Mouse (Mus musculus): Measurements from ENCODE around the gene Fbxo21.

Fbxo21 gene

DNA sequence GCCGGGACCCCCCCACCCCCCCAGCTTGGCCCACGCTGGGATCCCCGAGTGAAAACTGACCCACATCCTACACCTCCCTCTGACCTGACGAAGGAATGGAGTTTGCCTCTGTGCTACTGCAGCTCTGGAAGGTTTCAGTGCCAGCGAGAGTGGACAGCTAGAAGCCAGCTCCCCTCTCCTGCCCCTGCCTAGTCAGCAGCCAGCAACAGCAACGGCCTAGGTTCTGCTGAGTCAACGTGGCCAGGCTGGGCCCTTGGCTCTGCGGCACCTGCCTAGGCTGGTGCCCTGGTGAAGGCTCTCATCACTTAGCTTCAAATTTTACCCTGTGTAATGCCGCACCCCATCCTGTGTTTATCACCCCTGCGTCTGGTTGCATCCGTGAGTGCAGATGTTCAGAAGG, 43.4 kb downstream of the Fbxo21 start:
- no peak for DNase-seq (ENCODE audit: low read depth in 2 of 2, low spot score in 2 of 2)

DNA sequence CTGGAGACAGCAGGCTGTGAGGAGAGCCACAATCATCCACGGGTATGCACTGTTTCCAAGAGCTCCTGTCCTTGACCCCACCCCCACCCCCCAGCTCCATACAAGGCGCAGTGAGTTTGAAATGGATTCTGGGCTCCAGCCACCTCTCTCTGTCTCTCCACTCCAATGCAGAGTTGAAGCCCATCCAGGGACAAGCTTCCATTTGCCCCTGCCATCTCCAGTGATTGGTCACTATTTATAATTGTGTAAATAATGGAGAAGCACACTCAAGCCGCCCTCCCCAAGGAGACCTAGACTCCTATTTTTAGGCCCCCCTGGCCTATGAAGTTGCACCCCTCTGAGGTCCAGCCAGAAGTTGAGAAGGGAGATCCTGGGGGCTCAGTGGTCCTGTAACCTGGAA, 46.5 kb downstream of the Fbxo21 start:
- DNase-seq (ENCODE audit: low read depth in 2 of 2, low spot score in 2 of 2) = no peak

DNA sequence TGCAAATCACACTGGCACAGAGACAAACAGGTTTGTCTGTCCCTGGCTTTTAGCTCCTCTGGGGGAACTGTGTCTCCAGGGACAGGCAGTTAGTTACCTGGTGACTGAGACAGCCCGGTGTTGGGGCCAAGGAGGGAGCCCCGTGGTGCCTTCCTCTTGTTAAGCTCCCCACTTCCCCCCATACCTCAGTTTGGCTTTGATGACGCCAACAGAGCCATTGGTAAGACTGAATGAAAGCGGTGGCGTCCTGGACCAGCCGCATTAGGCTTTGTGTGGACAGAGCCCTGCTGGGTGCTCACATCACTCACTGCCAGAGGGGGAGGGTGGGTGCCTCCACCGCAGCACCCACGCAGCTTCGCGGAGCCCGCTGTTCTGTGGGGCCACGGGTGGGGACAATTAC, 49.4 kb downstream of the Fbxo21 start:
- DNase-seq (ENCODE audit: low read depth in 2 of 2, low spot score in 2 of 2) = no peak

DNA sequence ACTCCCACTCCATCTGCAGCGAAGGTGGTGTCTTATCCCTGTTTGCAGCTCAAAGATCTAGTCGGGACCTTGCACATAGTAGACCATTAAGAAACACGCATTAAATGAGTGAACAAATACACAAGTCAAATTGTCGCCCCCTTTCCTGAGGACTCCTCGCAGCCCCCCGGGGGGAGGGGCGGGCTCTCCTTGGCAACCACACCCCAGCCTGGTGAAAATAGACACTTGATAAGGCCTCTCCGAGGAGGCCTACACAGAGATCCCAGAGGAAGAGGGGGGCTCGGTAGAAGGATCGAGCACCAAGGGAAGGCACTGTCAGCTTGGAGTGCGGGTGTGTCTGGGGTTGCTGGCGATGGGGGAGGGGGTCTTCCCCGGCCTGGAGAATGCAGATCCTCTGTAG, 49.8 kb downstream of the Fbxo21 start:
- no peak for DNase-seq (ENCODE audit: low read depth in 2 of 2, low spot score in 2 of 2)

DNA sequence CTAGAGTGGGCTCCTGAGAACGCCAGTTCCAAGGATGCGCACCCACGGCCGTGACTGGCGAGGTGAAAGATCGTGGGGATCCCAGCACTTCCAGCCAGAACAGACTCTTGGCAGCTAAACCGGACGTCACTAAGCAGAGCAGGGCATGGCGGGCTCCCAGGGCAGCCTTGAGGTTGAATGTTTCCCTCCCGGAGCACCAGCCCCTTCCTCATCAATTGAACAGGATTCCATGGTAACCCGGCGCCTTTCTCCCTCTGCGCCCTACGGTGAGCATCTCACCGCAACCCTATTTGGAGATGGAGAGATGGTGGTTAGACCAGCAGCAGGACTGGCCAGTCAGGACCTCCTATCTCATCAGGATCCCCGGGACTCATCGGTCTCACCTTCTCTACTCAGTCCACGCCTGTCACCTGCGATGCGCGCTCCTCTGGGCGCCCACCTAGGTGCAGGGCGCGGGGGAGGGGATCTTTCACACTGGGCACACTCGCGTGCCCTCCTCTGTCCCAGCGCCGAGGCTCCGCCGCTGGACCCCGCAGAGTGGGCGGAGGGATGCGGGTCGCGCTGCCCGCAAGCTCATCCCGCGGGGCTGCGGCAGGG, 50.7 kb downstream of the Fbxo21 start:
- DNase-seq (ENCODE audit: low read depth in 2 of 2, low spot score in 2 of 2) = no peak

DNA sequence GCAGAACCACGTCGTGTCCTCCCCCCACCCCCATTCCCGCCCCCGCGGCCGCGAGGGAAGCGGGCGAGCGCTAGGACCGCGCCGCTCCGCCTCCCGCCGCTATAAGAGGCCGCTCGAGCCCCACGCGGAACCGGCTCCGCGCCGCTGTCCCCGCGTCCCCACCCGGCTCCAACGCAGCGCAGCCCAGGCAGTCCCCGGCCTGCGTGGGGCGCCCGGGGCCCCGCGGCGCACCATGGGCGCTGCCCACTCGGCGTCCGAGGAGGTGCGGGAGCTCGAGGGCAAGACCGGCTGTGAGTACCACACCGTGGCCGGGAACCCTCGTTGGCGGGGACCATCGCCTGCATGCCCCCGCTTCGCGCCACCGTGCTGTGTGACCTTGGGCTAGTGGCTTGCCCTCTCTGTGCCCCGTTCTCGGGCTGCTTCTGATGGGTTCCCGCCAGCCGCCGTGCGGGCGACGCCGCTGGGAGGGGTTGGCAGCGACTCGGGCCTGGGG, 51.2 kb downstream of the Fbxo21 start, which contains the start of gene Tesc:
Gene Tesc (plus strand): TSS at position 46 of the 493 bp plus-strand sequence.
- DNase-seq (ENCODE audit: low read depth in 2 of 2, low spot score in 2 of 2) = peak in 1 of 2 experiments; percentile 20

DNA sequence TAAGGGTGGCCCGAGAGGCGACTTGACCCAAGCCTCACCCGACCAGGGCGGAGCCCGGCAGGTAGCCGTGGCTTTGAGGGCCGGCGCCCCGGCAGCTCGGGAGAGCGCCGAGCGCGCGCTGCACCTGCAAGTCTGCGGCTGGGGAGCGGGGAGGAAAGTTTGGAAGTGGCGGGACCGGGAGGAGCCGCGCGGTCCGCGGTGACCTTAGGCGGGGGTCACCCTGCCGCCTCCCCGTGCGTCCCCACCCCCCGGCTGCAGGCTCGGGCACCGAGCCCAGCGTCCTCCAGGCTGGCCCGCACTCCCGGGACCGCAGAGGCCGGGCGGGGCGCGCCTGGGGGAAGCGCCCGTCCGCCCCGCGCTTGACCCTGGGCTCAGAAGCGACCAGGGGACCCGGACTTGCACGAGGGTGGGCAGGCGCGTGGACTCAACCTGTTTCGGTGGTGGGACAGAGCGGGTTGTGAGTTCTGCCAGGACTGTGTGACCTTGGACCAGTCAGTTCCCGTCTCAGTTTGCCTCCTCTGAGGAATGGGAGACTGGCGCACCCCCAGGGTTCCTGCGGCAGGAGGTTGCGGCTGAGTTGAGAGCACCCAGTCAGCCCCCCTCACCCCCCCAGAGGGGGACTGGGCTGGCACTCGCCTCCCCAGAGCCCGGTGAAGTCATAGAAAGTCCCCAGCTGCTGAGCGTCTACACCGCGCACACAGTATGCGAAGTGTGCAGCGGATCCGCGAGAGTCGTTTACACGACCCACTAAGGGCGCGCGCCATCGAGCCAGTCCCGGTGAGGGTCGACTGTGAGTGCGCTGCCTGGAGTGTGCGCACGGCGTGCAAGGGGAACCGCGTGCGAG, 51.9 kb downstream of the Fbxo21 start:
- DNase-seq (ENCODE audit: low read depth in 2 of 2, low spot score in 2 of 2) = peak in 1 of 2 experiments; percentile 27

DNA sequence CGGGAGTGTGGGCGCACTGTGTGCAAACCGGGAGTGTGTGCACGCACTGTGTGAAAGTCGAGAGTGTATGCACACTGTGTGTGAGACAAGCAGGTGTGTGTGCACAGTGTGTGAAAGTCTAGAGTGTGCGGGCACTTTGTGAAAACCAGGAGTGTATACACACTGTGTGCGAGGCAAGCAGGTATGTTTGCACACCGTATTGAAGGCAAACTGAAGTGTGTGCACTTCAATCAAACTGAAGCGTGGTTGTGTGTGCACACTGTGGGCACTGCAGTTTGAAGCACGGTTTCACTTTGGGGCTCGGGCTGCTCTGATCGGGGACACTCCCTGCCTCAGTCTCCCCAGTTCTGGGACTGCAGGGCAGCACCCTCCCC, 52.5 kb downstream of the Fbxo21 start:
- no peak for DNase-seq (ENCODE audit: low read depth in 2 of 2, low spot score in 2 of 2)

DNA sequence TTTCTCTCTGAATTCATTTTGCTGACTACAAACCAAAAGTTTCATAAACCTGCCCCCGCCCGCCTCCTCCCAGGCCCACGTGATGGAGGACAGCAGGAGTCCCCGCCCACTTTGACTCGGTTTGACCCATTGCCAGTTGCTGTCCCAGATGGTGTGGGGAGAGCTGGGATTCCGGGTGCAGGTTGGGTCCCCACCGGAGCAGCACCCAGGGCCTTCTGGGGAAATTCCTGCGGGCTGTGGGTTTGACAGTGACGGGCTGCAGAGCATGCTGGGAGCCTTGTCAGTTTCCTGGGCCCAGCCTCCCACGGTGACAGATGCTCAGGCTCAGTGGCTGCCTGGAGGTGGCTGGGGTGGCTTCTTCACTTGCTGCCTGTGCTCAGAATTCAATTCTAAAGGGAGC, 52.9 kb downstream of the Fbxo21 start:
- peak; percentile 58 to 72 for DNase-seq (ENCODE audit: low read depth in 2 of 2, low spot score in 2 of 2)

DNA sequence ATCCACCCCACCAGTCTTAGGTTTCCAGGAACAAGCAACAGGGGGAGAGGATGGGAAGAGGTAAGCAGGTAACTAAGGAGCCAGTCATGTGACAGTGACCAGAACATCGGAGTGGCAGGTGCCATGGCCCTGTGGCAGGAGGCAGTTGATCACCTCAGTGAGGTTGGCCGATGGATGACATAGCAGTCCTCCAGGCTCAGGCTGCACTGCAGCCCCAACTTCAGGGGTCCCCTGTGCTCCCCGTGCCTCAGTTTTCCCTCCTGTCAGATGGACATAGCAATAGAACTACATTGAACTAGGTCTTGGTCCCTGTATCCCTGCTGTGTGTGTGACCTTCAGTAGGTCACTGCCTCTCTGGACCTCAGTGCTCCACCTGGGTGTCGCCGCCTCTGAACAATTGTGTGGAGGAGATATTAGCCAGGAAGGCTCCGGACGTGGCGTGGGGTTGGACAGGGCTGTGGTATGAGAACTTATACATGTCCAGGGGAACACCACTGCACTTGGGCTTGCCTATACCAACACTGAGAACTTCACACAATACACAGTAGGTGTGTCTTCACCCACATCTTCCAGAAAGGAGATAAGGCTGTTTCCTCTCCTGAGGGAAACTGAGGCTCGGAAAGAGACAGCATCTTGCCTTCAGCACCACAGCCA, 53.6 kb downstream of the Fbxo21 start:
- no peak for DNase-seq (ENCODE audit: low read depth in 2 of 2, low spot score in 2 of 2)

DNA sequence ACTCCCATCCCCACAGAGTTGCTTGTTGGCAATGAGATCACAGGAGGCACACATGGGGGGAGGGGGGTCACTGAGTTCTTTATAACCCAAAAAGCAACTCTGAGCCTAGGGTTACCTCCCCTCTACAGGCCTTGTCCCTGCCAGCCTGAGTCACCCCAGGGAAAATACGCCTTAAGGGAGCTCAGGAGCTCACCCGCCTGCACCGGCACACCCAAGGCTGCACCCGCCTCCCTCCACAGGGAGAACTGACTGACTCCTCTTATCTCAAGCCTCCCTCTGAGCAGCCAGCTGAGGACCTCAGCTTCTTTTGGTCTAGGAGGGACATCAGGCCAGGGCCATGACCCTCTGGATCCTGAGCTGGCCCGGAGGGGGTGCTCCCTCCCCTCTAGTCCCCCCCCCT, 54.5 kb downstream of the Fbxo21 start:
- no peak for DNase-seq (ENCODE audit: low read depth in 2 of 2, low spot score in 2 of 2)

DNA sequence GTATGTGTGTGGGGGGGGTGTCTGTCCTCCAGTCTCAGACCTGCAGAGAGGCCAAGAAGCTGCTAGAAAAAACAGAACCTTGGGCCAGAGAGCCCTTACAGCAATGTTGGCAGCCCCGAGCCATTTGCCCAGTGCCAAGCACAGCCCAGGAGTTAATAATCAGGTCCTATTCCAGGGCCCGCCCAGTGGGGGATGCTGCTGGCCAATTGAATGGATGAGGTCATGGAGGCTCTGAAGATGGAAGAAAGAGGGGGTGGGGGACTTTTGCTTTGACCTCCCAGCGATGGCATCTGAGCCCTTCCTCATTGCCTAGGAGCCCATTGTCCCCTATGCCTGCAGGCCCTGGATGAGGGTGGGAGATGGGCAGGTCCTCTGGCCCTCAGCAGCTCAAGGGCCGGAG, 55.0 kb downstream of the Fbxo21 start:
- no peak for DNase-seq (ENCODE audit: low read depth in 2 of 2, low spot score in 2 of 2)

DNA sequence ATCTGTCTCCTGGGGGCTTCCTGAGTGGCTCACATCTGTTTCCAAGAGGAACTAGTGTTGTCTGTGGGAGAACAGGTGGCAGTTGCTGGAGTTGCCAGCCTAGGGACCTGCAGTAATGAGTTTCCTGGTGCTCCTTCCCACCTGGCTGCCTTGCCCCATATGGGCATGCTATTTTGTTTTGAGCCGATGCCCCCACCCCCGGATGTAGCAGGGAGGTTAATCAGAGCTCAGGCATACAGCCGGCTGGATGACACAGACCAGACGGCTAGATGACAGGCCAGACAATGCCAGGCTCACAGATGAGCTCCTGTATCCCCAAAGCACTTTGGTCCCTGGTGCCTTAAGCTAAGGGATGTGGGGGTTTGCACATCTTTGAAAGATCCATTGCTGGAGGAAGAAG, 56.8 kb downstream of the Fbxo21 start:
- no peak for DNase-seq (ENCODE audit: low read depth in 2 of 2, low spot score in 2 of 2)

DNA sequence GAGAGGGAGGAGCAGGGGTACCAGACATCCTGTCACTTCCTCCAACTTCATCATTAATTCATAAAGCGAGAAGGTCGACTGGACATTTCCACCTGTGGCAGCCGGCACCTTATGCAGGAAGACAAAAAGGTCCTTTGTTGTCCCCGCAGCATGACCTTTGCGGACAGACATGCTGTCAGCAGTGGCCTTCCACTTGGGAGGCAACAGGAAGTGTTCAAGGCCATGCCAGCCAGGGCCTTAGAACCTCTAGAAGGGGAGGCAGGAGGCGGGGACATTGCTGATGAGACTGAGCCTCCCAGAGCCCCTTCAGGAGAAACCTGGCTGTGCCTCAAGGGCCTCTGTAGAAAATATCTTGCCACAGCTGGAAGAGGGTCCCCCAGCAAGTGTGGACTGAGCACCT, 57.2 kb downstream of the Fbxo21 start:
- no peak for DNase-seq (ENCODE audit: low read depth in 2 of 2, low spot score in 2 of 2)

DNA sequence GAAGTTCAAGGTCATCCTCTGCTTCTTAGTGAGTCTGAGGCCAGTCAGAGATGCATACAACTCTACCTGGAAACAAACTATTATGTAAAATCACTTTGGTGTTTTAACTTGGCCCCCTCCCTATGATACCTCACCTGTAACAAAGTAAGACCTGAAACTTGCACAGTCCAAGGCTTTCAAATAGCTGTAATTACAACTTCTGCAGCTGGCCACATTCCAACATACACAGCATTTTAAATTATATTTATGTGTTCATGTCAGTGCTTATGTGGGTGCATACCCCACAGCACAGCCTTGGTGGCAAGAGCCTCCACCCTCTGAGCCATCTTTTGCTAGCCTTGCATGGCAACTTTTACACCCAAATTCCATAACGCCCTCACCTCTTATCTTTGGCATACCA, 58.1 kb downstream of the Fbxo21 start:
- no peak for DNase-seq (ENCODE audit: low read depth in 2 of 2, low spot score in 2 of 2)

DNA sequence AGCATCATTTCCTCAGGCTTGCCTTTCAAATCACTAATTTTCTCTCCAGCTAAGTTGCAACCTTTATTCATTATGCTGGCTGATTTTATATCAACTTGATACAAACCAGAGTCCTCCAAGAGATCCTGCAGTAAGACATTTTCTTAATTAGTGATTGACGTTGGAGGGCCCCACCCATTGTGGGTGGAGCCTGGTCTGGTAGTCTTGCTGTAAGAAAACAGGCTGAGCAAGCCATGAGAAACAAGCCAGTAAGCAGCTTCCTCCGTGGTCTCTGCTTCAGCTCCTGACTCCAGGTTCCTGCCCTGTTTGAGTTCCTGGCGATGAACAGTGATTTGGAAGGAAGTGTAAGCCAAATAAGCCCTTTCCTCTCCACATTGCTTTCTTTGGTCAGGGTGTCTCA, 59.3 kb downstream of the Fbxo21 start:
- DNase-seq (ENCODE audit: low read depth in 2 of 2, low spot score in 2 of 2) = no peak

DNA sequence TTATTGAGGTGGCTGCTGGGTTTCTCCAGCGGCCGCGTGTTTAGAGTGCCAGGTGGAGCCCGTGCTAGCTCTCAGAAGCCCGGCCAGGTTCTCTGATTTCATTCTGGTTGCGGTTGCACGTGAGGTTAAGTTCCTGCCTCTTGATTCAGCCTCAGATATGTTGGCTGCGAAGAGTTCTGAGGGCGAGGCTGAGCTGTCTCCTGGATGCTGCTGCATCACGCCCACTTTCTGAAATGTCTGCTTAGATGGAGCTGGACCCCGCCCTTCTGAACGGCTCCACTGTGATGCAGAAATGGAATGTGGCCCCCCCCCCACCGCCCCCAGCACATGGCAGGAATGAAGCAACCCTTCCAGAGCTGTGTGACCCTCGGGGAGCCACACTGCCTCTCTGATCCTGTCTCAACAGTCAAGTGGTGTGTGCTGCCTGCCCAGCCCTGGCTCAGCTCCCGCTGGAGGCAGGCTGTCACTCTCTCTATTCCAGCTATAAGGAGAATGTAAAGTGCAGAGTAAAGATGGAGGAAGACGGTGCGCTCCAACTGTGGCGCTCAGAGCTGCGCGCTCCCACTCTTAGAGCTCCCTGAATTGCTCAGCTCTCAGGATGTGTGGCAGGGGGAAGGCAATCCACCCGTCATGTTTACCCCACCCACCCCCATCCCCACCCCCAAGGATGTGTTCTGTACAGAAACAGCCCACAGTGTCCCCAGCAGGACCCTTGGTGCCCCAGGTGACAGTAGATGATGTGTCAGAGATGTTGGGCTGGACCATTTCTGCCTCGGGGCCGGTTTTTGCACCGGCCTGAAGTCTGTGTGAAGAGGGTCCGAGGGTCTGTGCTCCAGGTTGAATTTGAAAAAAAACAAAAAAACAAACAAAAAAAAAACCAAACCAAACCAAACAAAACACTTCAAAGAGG, 60.6 kb downstream of the Fbxo21 start:
- DNase-seq (ENCODE audit: low read depth in 2 of 2, low spot score in 2 of 2) = peak; percentile 47 to 58

DNA sequence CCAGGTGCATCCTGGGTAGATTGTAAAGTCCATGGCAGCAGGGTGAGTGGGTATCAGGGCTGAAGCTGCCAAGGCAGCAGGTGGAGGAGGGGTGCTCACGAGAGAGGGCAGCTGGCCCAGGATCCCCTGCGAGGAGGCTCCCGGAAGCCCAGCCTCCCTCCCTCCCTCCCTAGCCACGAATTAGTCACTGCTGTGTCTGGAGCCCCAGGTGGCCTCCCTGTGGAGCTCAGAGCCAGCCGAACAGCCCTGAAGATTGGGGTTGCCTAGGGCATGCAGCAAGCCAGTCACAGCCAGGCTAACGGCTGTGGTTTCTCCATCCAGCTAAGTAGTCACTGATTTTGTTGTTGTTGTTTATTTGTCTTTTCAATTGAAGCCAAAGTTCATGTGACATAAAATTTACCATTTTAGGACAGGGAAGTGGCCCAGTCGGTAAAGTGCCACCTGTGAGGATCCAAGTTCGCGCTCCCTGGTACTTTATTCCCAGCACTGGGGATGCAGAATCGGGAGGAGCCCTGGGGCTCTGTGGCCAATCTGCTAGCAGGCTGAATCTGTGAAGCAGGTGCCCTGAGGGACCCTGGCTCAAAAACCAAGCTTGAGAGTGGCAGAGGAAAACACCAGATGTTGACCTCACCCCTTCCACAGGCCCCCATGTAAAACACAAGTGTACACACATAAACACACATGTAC, 61.4 kb downstream of the Fbxo21 start:
- no peak for DNase-seq (ENCODE audit: low read depth in 2 of 2, low spot score in 2 of 2)

DNA sequence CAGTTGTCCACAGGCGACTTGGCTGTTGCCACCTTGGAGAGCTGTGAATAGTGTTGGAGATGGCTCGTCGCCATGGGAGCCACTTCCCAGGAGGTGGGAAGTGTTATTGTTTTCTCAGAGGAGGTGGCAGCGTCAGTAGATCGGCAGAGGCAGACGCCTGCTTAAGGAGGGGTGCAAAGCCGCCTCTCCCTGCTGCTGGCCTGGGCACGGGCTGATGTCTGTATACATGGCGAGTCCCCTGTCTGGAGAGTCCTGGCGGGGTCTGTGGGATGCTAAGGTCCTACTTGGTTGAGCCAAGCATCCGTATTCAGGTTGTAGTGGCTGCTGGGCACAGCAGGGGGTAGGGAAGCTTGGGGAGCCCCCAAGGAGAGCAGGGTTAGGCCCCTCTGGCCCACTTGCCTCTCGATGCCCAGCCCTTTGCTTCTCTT, 62.7 kb downstream of the Fbxo21 start:
- DNase-seq (ENCODE audit: low read depth in 2 of 2, low spot score in 2 of 2) = no peak

DNA sequence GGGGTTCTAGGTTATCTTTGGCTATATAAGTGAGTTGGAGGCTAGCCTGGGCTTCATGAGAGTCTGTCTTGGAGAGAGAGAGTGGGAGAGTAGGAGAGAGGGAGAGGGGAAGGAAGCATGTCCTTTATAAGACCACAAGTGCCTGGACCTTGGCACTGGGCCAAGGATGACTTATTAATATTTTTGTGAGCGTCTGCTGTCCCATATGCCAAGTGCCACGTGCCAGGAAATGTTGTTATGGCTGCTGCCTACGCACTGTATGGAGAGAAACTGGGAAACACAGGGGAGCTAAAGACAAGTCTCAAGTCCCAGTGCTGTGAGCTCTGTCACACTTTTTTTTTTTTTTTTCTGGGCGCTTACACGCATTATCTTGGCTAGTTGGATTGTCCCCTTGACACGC, 66.1 kb downstream of the Fbxo21 start:
- no peak for DNase-seq (ENCODE audit: low read depth in 2 of 2, low spot score in 2 of 2)
